Mouse (Mus musculus) central nervous system, embryonic 18 days (tissue): ENCODE data around the gene Arhgap23. TPM values are rescaled to one million over a fixed set of nuclear protein-coding genes. Genes with fewer than 3 reads are reported as not detected.

Experiments used
- polyA plus RNA-seq: library from polyadenylated mRNA; depleted of rRNA; stranded (reverse); fragments of >200 nt; gene quantifications from 2 replicates; pipeline ENCODE4 v1.2.3, GENCODE M21; 2012; rRNA removed

Arhgap23 gene
- polyA plus RNA-seq, result 34.2 and 39.5 TPM in 2 replicates

GRCm38 (mm10) chr11:97415330-97415711 is at the start of gene Arhgap23:
Gene Arhgap23 (plus strand): TSS chr11:97415533.

GRCm38 (mm10) chr11:97499865-97500719 is 84.8 kb downstream of the Arhgap23 start, which contains the start of gene 4933428G20Rik:
Gene 4933428G20Rik (minus strand): TSS chr11:97500340.

Other genes with a start within 250 kb of the Arhgap23 start
- gene Kpnb1, start 227.7 kb upstream of the Arhgap23 start, polyA plus RNA-seq, result 92.2 and 97.5 TPM in 2 replicates
- 110 and 113 TPM in 2 replicates for gene Npepps, start 134.9 kb upstream of the Arhgap23 start, polyA plus RNA-seq
- gene Mrpl45, start 99.8 kb upstream of the Arhgap23 start, polyA plus RNA-seq, result 26.2 and 26.3 TPM in 2 replicates
- 0.25 and 0.34 TPM in 2 replicates for gene Gpr179, start 63.5 kb upstream of the Arhgap23 start, polyA plus RNA-seq
- gene Socs7, start 53.0 kb upstream of the Arhgap23 start, polyA plus RNA-seq, result 35.7 and 37.6 TPM in 2 replicates
- 0.08 and 0.09 TPM in 2 replicates for gene 4933428G20Rik, start 84.8 kb downstream of the Arhgap23 start, polyA plus RNA-seq
- gene Srcin1, start 160.7 kb downstream of the Arhgap23 start, polyA plus RNA-seq, result 56.5 and 72.4 TPM in 2 replicates
- 3.5 and 3.8 TPM in 2 replicates for gene Epop, start 214.2 kb downstream of the Arhgap23 start, polyA plus RNA-seq
- gene Mllt6, start 247.9 kb downstream of the Arhgap23 start, polyA plus RNA-seq, result 32.0 and 36.5 TPM in 2 replicates